Mouse (Mus musculus) brain, embryonic 14.5 days (tissue): ENCODE data around the gene Notum. TPM values are rescaled to one million over a fixed set of nuclear protein-coding genes. Genes with fewer than 3 reads are reported as not detected.

Experiments
- DNase-seq: peaks from one replicate; pipeline ENCODE4 v3.0.0-alpha.2; 2011; ENCODE audit warnings: low read depth
- CTCF ChIP-seq: fragments of 200-500 bp; IDR thresholded peaks from 2 replicates; pipeline ENCODE4 v1.5.1; 2012; ENCODE audit warnings: inconsistent platforms, mild to moderate bottlenecking, moderate library complexity, borderline replicate concordance; ENCODE audit not compliant: insufficient read depth, insufficient read length; ENCODE audit errors: extremely low read depth
- POLR2A ChIP-seq: fragments of 200-500 bp; IDR thresholded peaks from 2 replicates; pipeline ENCODE4 v1.6.1; 2012; ENCODE audit warnings: mild to moderate bottlenecking, inconsistent platforms, borderline replicate concordance; ENCODE audit not compliant: poor library complexity, insufficient read depth, insufficient read length, severe bottlenecking; ENCODE audit errors: extremely low read depth
- polyA plus RNA-seq: library from polyadenylated mRNA; depleted of rRNA; stranded (reverse); fragments of >200 nt; gene quantifications from 2 replicates; pipeline ENCODE4 v1.2.3, GENCODE M21; 2012; rRNA removed

Gene Notum
- polyA plus RNA-seq, 1 experiment = 2.7 TPM

DNA sequence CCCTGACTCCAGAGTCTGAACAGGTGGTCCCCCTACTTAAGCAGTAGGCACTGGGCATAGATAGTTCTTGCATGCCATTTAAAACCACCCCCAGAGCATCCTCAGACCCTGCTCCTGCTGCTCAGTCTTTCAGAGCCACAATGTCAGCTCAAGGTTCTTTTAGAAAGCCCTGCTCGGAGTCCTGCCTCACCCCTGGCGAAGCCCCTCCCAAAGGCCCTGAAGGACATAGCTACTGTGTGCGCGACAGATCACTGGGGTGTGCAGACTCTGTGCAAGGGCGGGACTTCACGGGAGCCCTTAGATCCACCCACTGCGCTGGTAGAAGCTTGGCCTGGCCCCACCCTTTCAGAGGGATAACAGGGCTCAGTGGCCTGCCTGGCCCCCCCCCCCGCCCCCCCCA, 51.7 kb downstream of the Notum start:
- no peak for TF ChIP-seq POLR2A
- no peak for TF ChIP-seq CTCF
- no peak for DNase-seq

- no peak for DNase-seq
- TF ChIP-seq POLR2A = no peak
- TF ChIP-seq CTCF = no peak
Measured at GRCm38 (mm10) chr11:120608241-120609034, 52.5 kb downstream of the Notum start, which contains the start of gene Npb. TSS of gene Npb (plus strand) at chr11:120608477.

DNA sequence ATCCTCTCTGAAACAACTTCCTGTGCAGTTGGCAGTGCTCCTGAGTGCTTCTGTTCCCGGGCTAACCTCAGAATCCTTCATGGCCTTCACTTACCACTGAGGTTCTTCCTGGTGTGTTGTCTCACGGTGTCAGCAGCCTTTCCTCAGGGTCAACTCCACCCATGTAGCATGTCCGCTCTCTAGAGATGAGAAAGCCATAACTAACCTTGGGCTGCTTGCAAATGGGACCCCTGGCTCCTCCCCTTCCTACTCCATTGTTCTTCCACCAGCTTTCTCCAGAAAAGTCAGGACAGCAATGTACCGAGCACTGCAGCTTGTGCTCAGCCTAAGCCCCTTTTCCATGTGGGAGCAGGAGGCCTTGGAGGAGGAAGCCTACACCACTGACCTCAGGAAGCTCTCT, 54.2 kb downstream of the Notum start:
- TF ChIP-seq POLR2A = no peak
- TF ChIP-seq CTCF = no peak
- no peak for DNase-seq

- TF ChIP-seq POLR2A (no peak), CTCF (no peak)
- no peak for DNase-seq
Measured at GRCm38 (mm10) chr11:120605667-120606066, 55.3 kb downstream of the Notum start.

Other genes starting within 250 kb of the Notum start
- gene Nploc4, start 223.5 kb downstream of the Notum start, polyA plus RNA-seq = 62.6 and 63.2 TPM in 2 replicates
- gene Tspan10, start 218.5 kb downstream of the Notum start, polyA plus RNA-seq = 0.04 and 0.10 TPM in 2 replicates
- gene Pde6g, start 207.7 kb downstream of the Notum start, polyA plus RNA-seq = 0.34 and 0.53 TPM in 2 replicates
- gene Oxld1, start 203.1 kb downstream of the Notum start, polyA plus RNA-seq = 7.1 and 12.2 TPM in 2 replicates
- gene Ccdc137, start 203.1 kb downstream of the Notum start, polyA plus RNA-seq = 24.2 and 35.7 TPM in 2 replicates
- 42.4 and 45.8 TPM in 2 replicates for gene Arl16, start 193.6 kb downstream of the Notum start, polyA plus RNA-seq
- gene Mrpl12, start 176.6 kb downstream of the Notum start, polyA plus RNA-seq = 96.3 and 107 TPM in 2 replicates
- gene Slc25a10, start 169.3 kb downstream of the Notum start, polyA plus RNA-seq = 40.6 and 57.3 TPM in 2 replicates
- 0.32 and 0.36 TPM in 2 replicates for gene Gcgr, start 130.5 kb downstream of the Notum start, polyA plus RNA-seq
- gene Mcrip1, start 111.4 kb downstream of the Notum start, polyA plus RNA-seq = 204 and 253 TPM in 2 replicates
- gene Ppp1r27, start 110.0 kb downstream of the Notum start, polyA plus RNA-seq = not detected in 2 replicates
- 162 and 206 TPM in 2 replicates for gene P4hb, start 87.9 kb downstream of the Notum start, polyA plus RNA-seq
- 540 and 581 TPM in 2 replicates for gene Arhgdia, start 79.6 kb downstream of the Notum start, polyA plus RNA-seq
- 86.8 and 89.7 TPM in 2 replicates for gene Alyref, start 62.8 kb downstream of the Notum start, polyA plus RNA-seq
- gene Anapc11, start 62.8 kb downstream of the Notum start, polyA plus RNA-seq = 175 and 222 TPM in 2 replicates
- 0.29 and 0.45 TPM in 2 replicates for gene Npb, start 52.7 kb downstream of the Notum start, polyA plus RNA-seq
- 229 and 307 TPM in 2 replicates for gene Pcyt2, start 43.2 kb downstream of the Notum start, polyA plus RNA-seq
- gene Sirt7, start 35.9 kb downstream of the Notum start, polyA plus RNA-seq = 59.4 and 85.8 TPM in 2 replicates
- 57.4 and 57.6 TPM in 2 replicates for gene Mafg, start 27.6 kb downstream of the Notum start, polyA plus RNA-seq
- 19.9 and 26.8 TPM in 2 replicates for gene Pycr1, start 17.4 kb downstream of the Notum start, polyA plus RNA-seq
- 0.35 and 0.51 TPM in 2 replicates for gene Myadml2, start 13.0 kb downstream of the Notum start, polyA plus RNA-seq
- gene Aspscr1, start 11.8 kb upstream of the Notum start, polyA plus RNA-seq = 83.0 and 90.3 TPM in 2 replicates
- gene Cenpx, start 52.6 kb upstream of the Notum start, polyA plus RNA-seq = 59.7 and 89.6 TPM in 2 replicates
- gene Lrrc45, start 52.8 kb upstream of the Notum start, polyA plus RNA-seq = 97.6 and 128 TPM in 2 replicates
- 425 and 438 TPM in 2 replicates for gene Rac3, start 60.3 kb upstream of the Notum start, polyA plus RNA-seq
- 8.6 and 11.8 TPM in 2 replicates for gene Dcxr, start 66.1 kb upstream of the Notum start, polyA plus RNA-seq
- gene Cbr2, start 70.9 kb upstream of the Notum start, polyA plus RNA-seq = 0.53 and 0.66 TPM in 2 replicates
- gene Hmga1b, start 101.6 kb upstream of the Notum start, polyA plus RNA-seq = 0.76 and 1.9 TPM in 2 replicates
- 117 and 119 TPM in 2 replicates for gene Rfng, start 123.0 kb upstream of the Notum start, polyA plus RNA-seq
- 277 and 337 TPM in 2 replicates for gene Gps1, start 123.1 kb upstream of the Notum start, polyA plus RNA-seq
- 38.9 and 43.9 TPM in 2 replicates for gene Dus1l, start 135.2 kb upstream of the Notum start, polyA plus RNA-seq
- gene Fasn, start 163.4 kb upstream of the Notum start, polyA plus RNA-seq = 298 and 471 TPM in 2 replicates